Mouse (Mus musculus) limb, embryonic 10.5 days (tissue): ENCODE measurements at regions not wholly inside any gene's neighbourhood (a gene's known extent, or its start where the extent isn't known, plus 50 kb on each side); places are given as distances from the start of the nearest gene placed in this dataset.

Experiments
- DNase-seq: peaks from one replicate; pipeline ENCODE4 v3.0.0-alpha.2; 2017; ENCODE audit warnings: low spot score
- H3K27ac ChIP-seq: fragments of 300-500 bp; sonication (generic); 2 replicates; pipeline ENCODE4 v1.5.1; 2016; ENCODE audit warnings: mild to moderate bottlenecking
- H3K27me3 ChIP-seq: fragments of 300-500 bp; sonication (generic); 2 replicates; pipeline ENCODE4 v1.6.1; 2016; ENCODE audit warnings: low read depth, mild to moderate bottlenecking; ENCODE audit not compliant: poor library complexity, severe bottlenecking
- H3K36me3 ChIP-seq: fragments of 300-500 bp; sonication (generic); 2 replicates; pipeline ENCODE4 v1.6.1; 2016; ENCODE audit warnings: mild to moderate bottlenecking, moderate library complexity
- H3K4me1 ChIP-seq: fragments of 300-500 bp; sonication (generic); 2 replicates; pipeline ENCODE4 v1.6.1; 2016
- H3K4me3 ChIP-seq: fragments of 300-500 bp; sonication (generic); 2 replicates; pipeline ENCODE4 v1.5.1; 2016; ENCODE audit warnings: mild to moderate bottlenecking, moderate library complexity
- H3K9me3 ChIP-seq: fragments of 300-500 bp; sonication (generic); replicated peaks from 2 replicates; pipeline ENCODE4 v1.6.1; 2016; ENCODE audit warnings: mild to moderate bottlenecking
- WGBS: fragments of 180-500 bp; shearing (Covaris S2); methylation state at CpG from one replicate; pipeline ENCODE4 v1.1.7; 2016; 5-methylcytosine and 5-hydroxymethylcytosine counted together

GRCm38 (mm10) chr10:17476720-17477119, 246.3 kb upstream of the Cited2 start:
- Histone ChIP-seq H3K27me3 (no peaks in the 10 kb centered on the region), H3K4me3 (no peak overlapping the region), H3K36me3 (no peaks in the 10 kb centered on the region), H3K9me3 (no peaks in the 10 kb centered on the region), H3K4me1 (peaks cover 17% of the 10 kb centered on the region), H3K27ac (no peak overlapping the region)
- no peak for DNase-seq
- 90% methylated on average over 6 of the region's 6 CpGs for WGBS

GRCm38 (mm10) chr10:17478761-17479632, 244.0 kb upstream of the Cited2 start:
- no peaks in the 10 kb centered on the region for H3K36me3 ChIP-seq
- H3K27ac ChIP-seq: peak overlapping the region; percentile 69
- 30% methylated on average over 8 of the region's 8 CpGs for WGBS
- no peaks in the 10 kb centered on the region for H3K27me3 ChIP-seq
- no peak for DNase-seq
- peaks cover 10% of the 10 kb centered on the region for H3K4me1 ChIP-seq
- H3K9me3 ChIP-seq: no peaks in the 10 kb centered on the region
- peak overlapping the region; percentile 26; the same call in 1 of the 2 replicates for H3K4me3 ChIP-seq

GRCm38 (mm10) chr10:17482751-17483150, 240.3 kb upstream of the Cited2 start:
- Histone ChIP-seq H3K4me3 (no peak overlapping the region), H3K27ac (no peak overlapping the region), H3K36me3 (no peaks in the 10 kb centered on the region), H3K27me3 (no peaks in the 10 kb centered on the region), H3K9me3 (no peaks in the 10 kb centered on the region), H3K4me1 (peaks cover 10% of the 10 kb centered on the region)
- no peak for DNase-seq
- 86% methylated on average over 4 of the region's 4 CpGs for WGBS

GRCm38 (mm10) chr10:17485049-17485449, 238.0 kb upstream of the Cited2 start:
- no peaks in the 10 kb centered on the region for H3K36me3 ChIP-seq
- H3K4me3 ChIP-seq: no peak overlapping the region
- H3K27me3 ChIP-seq: no peaks in the 10 kb centered on the region
- H3K9me3 ChIP-seq: no peaks in the 10 kb centered on the region
- no peak for DNase-seq
- no peak overlapping the region for H3K27ac ChIP-seq
- 91% methylated on average over 5 of the region's 5 CpGs for WGBS
- no peaks in the 10 kb centered on the region for H3K4me1 ChIP-seq

- Histone ChIP-seq H3K27ac (no peak overlapping the region), H3K4me1 (no peaks in the 10 kb centered on the region), H3K4me3 (no peak overlapping the region), H3K9me3 (no peaks in the 10 kb centered on the region), H3K36me3 (no peaks in the 10 kb centered on the region), H3K27me3 (no peaks in the 10 kb centered on the region)
- WGBS: 90% methylated on average over 2 of the region's 2 CpGs
- DNase-seq: no peak
Observed at GRCm38 (mm10) chr10:17485515-17485914, 237.5 kb upstream of the Cited2 start.

- 93% methylated on average over 3 of the region's 3 CpGs for WGBS
- no peaks in the 10 kb centered on the region for H3K27me3 ChIP-seq
- no peaks in the 10 kb centered on the region for H3K36me3 ChIP-seq
- no peak overlapping the region for H3K4me3 ChIP-seq
- no peaks in the 10 kb centered on the region for H3K4me1 ChIP-seq
- no peak for DNase-seq
- no peaks in the 10 kb centered on the region for H3K9me3 ChIP-seq
- H3K27ac ChIP-seq: no peak overlapping the region
Observed at GRCm38 (mm10) chr10:17486011-17486410, 237.0 kb upstream of the Cited2 start.

- 92% methylated on average over 5 of the region's 5 CpGs for WGBS
- no peaks in the 10 kb centered on the region for H3K36me3 ChIP-seq
- no peak for DNase-seq
- no peak overlapping the region for H3K4me3 ChIP-seq
- no peak overlapping the region for H3K27ac ChIP-seq
- H3K4me1 ChIP-seq: no peaks in the 10 kb centered on the region
- no peaks in the 10 kb centered on the region for H3K27me3 ChIP-seq
- H3K9me3 ChIP-seq: no peaks in the 10 kb centered on the region
Observed at GRCm38 (mm10) chr10:17487460-17487859, 235.6 kb upstream of the Cited2 start.

- Histone ChIP-seq H3K4me1 (no peaks in the 10 kb centered on the region), H3K27ac (no peak overlapping the region), H3K4me3 (no peak overlapping the region), H3K36me3 (no peaks in the 10 kb centered on the region), H3K27me3 (no peaks in the 10 kb centered on the region), H3K9me3 (no peaks in the 10 kb centered on the region)
- DNase-seq: no peak
- WGBS: 83% methylated on average over 5 of the region's 5 CpGs
Observed at GRCm38 (mm10) chr10:17491611-17492305, 231.3 kb upstream of the Cited2 start.

- H3K36me3 ChIP-seq: no peaks in the 10 kb centered on the region
- no peak for DNase-seq
- H3K27ac ChIP-seq: no peak overlapping the region
- no peak overlapping the region for H3K4me3 ChIP-seq
- H3K4me1 ChIP-seq: no peaks in the 10 kb centered on the region
- 58% methylated on average over 6 of the region's 6 CpGs for WGBS
- H3K9me3 ChIP-seq: no peaks in the 10 kb centered on the region
- H3K27me3 ChIP-seq: no peaks in the 10 kb centered on the region
Observed at GRCm38 (mm10) chr10:17493137-17493536, 229.9 kb upstream of the Cited2 start.

- H3K4me1 ChIP-seq: no peaks in the 10 kb centered on the region
- DNase-seq: no peak
- 79% methylated on average over 3 of the region's 3 CpGs for WGBS
- no peaks in the 10 kb centered on the region for H3K36me3 ChIP-seq
- H3K27me3 ChIP-seq: no peaks in the 10 kb centered on the region
- H3K9me3 ChIP-seq: no peaks in the 10 kb centered on the region
- no peak overlapping the region for H3K27ac ChIP-seq
- H3K4me3 ChIP-seq: no peak overlapping the region
Observed at GRCm38 (mm10) chr10:17496831-17497230, 226.2 kb upstream of the Cited2 start.

- no peaks in the 10 kb centered on the region for H3K27me3 ChIP-seq
- no peak overlapping the region for H3K27ac ChIP-seq
- H3K4me3 ChIP-seq: no peak overlapping the region
- H3K9me3 ChIP-seq: peaks cover 6% of the 10 kb centered on the region; the same call in 1 of the 2 replicates
- peaks cover 8% of the 10 kb centered on the region for H3K4me1 ChIP-seq
- 0 out of 2 replicates have a peak, but pooled peaks cover 5% of the 10 kb centered on the region for H3K36me3 ChIP-seq
- 87% methylated on average over 4 of the region's 4 CpGs for WGBS
- no peak for DNase-seq
Observed at GRCm38 (mm10) chr10:17510626-17511193, 212.3 kb upstream of the Cited2 start.

GRCm38 (mm10) chr10:17511779-17512335, 211.2 kb upstream of the Cited2 start:
- WGBS: 36% methylated on average over 12 of the region's 12 CpGs
- peak overlapping the region; percentile 66 for H3K27ac ChIP-seq

GRCm38 (mm10) chr10:17512487-17512886, 210.5 kb upstream of the Cited2 start:
- Histone ChIP-seq H3K4me1 (peaks cover 8% of the 10 kb centered on the region), H3K27ac (no peak overlapping the region), H3K4me3 (no peak overlapping the region), H3K27me3 (no peaks in the 10 kb centered on the region), H3K36me3 (no peaks in the 10 kb centered on the region), H3K9me3 (no peaks in the 10 kb centered on the region)
- 74% methylated on average over 3 of the region's 3 CpGs for WGBS
- DNase-seq: no peak

More at GRCm38 (mm10) chr10:17511779-17512335, 211.2 kb upstream of the Cited2 start:
- H3K4me3 ChIP-seq: no peak overlapping the region
- no peaks in the 10 kb centered on the region for H3K36me3 ChIP-seq
- DNase-seq: peak; percentile 33
- no peaks in the 10 kb centered on the region for H3K9me3 ChIP-seq
- peaks cover 8% of the 10 kb centered on the region for H3K4me1 ChIP-seq
- no peaks in the 10 kb centered on the region for H3K27me3 ChIP-seq
